In the genomic region with DNA sequence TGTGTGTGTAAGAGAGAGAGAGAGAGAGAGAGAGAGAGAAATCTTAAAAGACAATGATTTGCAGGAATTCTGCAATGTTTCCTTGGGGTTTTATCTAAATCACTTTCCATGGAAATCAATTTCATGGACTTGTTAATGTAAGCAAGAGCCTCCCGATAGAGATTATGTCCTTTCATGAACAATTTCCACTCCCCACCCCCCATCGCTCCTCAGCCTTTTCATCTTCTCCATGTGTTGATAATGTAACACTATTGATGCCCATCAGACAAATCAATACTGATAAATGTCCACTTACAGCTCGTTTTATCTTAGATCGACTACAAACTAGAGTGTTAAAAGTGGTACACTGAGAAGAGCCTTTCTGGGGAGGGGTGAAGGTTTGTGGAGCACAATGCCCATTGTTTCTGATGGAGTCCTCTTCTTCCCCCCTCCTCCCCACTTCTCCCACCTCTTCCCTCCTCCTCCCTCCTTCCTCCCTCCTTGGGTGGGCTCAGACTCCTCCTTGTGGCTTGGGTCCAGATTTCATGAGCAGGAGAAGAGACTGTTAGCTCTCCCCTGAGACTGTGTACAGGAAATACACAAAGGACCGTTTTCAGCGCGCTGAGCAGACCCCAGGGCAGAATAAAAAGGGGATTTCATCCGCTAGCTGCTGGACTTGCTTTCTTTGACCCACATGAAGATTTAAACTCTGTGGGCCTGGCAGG, we compare ENCODE assay signal across 15 mouse cellular contexts.
DNase-seq lines count a peak whose midpoint lies in the region; ATAC-seq and TF ChIP-seq lines count a peak whose summit lies in the region.
"Had no signal": no experiment of that assay in that cellular context is flagged by ENCODE, and none has a peak within 500 bp of the region (broad histone marks: within the 10 kb centered on the region; RNA-seq: fewer than 3 reads in every experiment).

No protein-coding gene starts in this region.

- no peaks in the 10 kb centered on the region for H3K36me3 ChIP-seq in hindbrain, embryonic 14.5 days (replicated peaks; ENCODE audit: control insufficient read depth, insufficient read depth)
- no peaks in the 10 kb centered on the region for H3K36me3 ChIP-seq in neural tube, embryonic 14.5 days (ENCODE audit: control insufficient read depth, insufficient read depth, low read length)
- H3K36me3 ChIP-seq: embryonic facial prominence, embryonic 12.5 days; heart, embryonic 15.5 days; liver, embryonic 13.5 days had no signal

- peak; percentile 16; the same call in 1 of the 2 replicates for ATAC-seq in hindbrain, embryonic 14.5 days (ENCODE audit: low FRiP score)
- ATAC-seq in neural tube, embryonic 14.5 days (ENCODE audit: low read depth): peak; percentile 26; the same call in 1 of the 2 replicates
- ATAC-seq in CD4-positive, CD25-positive, alpha-beta regulatory T cell, adult 4 months: no peak
- ATAC-seq: inflammation-experienced regulatory T-cells, adult 6 months had no signal

- no peak overlapping the region for H3K4me2 ChIP-seq in hindbrain, embryonic 14.5 days (replicated peaks)
- no peak overlapping the region for H3K4me2 ChIP-seq in neural tube, embryonic 14.5 days (ENCODE audit: low read depth, low read length)
- H3K4me2 ChIP-seq: embryonic facial prominence, embryonic 12.5 days; heart, embryonic 15.5 days; liver, embryonic 13.5 days had no signal

- peak; percentile 15 for DNase-seq in heart, postnatal 4 days
- no peak for DNase-seq in heart, adult 8-10 months (ENCODE audit: low spot score)
- DNase-seq in lung, postnatal 10 days: peak; percentile 28
- no peak for DNase-seq in lung, postnatal 36 days
- peak; percentile 58 for DNase-seq in hindbrain, embryonic 14.5 days (ENCODE audit: low spot score)
- no peak for DNase-seq in layer of hippocampus, adult 2 months (ENCODE audit: low spot score in 2 of 2)
- DNase-seq: adrenal gland, postnatal 36 days; cerebellum, adult 11 months; liver, embryonic 13.5 days; right cerebral cortex, postnatal 14 days had no signal

- no peak overlapping the region for H3K9ac ChIP-seq in hindbrain, embryonic 14.5 days
- H3K9ac ChIP-seq in neural tube, embryonic 14.5 days (replicated peaks; ENCODE audit: low read depth, low read length): no peak overlapping the region
- H3K9ac ChIP-seq: embryonic facial prominence, embryonic 12.5 days; heart, embryonic 15.5 days; liver, embryonic 13.5 days had no signal

- H3K9me3 ChIP-seq in hindbrain, embryonic 14.5 days (ENCODE audit: control insufficient read depth, low read length): no peaks in the 10 kb centered on the region
- no peaks in the 10 kb centered on the region for H3K9me3 ChIP-seq in neural tube, embryonic 14.5 days (ENCODE audit: control insufficient read depth, low read length)
- H3K9me3 ChIP-seq: heart, embryonic 15.5 days; liver, embryonic 13.5 days had no signal

- no peaks in the 10 kb centered on the region for H3K27me3 ChIP-seq in hindbrain, embryonic 14.5 days (ENCODE audit: control insufficient read depth, insufficient read depth, low read length)
- H3K27me3 ChIP-seq in neural tube, embryonic 14.5 days (ENCODE audit: control insufficient read depth, insufficient read depth, low read length): no peaks in the 10 kb centered on the region
- H3K27me3 ChIP-seq: embryonic facial prominence, embryonic 12.5 days; liver, embryonic 13.5 days had no signal

- WGBS in hindbrain, embryonic 14.5 days: 27% methylated on average over 8 of the region's 8 CpGs
- WGBS in neural tube, embryonic 14.5 days: 25% methylated on average over 8 of the region's 8 CpGs

- H3K4me1 ChIP-seq in hindbrain, embryonic 14.5 days (replicated peaks; ENCODE audit: control insufficient read depth, insufficient read depth, low read length): peaks cover 23% of the 10 kb centered on the region
- H3K4me1 ChIP-seq in neural tube, embryonic 14.5 days (ENCODE audit: control insufficient read depth, insufficient read depth, low read length): peaks cover 12% of the 10 kb centered on the region; the same call in 1 of the 2 replicates
- H3K4me1 ChIP-seq: liver, embryonic 13.5 days had no signal

- no peak overlapping the region for H3K27ac ChIP-seq in hindbrain, embryonic 14.5 days
- no peak overlapping the region for H3K27ac ChIP-seq in neural tube, embryonic 14.5 days (ENCODE audit: low read depth, low read length)
- no peak overlapping the region for H3K27ac ChIP-seq in layer of hippocampus, adult 2 months
- H3K27ac ChIP-seq: embryonic facial prominence, embryonic 12.5 days; heart, embryonic 15.5 days; liver, embryonic 13.5 days had no signal

- H3K4me3 ChIP-seq in hindbrain, embryonic 14.5 days (replicated peaks; ENCODE audit: low read length): no peak overlapping the region
- no peak overlapping the region for H3K4me3 ChIP-seq in neural tube, embryonic 14.5 days (ENCODE audit: low read depth, low read length)
- H3K4me3 ChIP-seq in layer of hippocampus, adult 2 months: no peak overlapping the region
- H3K4me3 ChIP-seq: embryonic facial prominence, embryonic 12.5 days; heart, embryonic 15.5 days; liver, embryonic 13.5 days had no signal

- TF ChIP-seq CTCF in layer of hippocampus, adult 2 months (conservative IDR thresholded peaks at IDR 0.05): no peak

Comparison
In these comparisons a context has a peak if more than half of its experiments do, and no peak if none do; other contexts are left out.
1. DNase-seq: peak in heart, postnatal 4 days (single experiment), lung, postnatal 10 days (single experiment) and hindbrain, embryonic 14.5 days (single experiment); none in heart, adult 8-10 months (single experiment), lung, postnatal 36 days (single experiment) and layer of hippocampus, adult 2 months (0 of 2).